Mouse (Mus musculus) heart, embryonic 14.5 days (tissue): ENCODE measurements around the gene Olfr1494. TPM values are rescaled to one million over a fixed set of nuclear protein-coding genes. Genes with fewer than 3 reads are reported as not detected.

Experiments
- ATAC-seq: fragments of 200-750 bp; cut with Nextera tagmentation; 2 replicates; pipeline ENCODE4 v1.8.0; 2017; ENCODE audit warnings: low read depth, moderate TSS enrichment; ENCODE audit not compliant: insufficient number of reproducible peaks, insufficient read depth, low FRiP score
- H3K27ac ChIP-seq, 2 experiments: fragments of 200-500 bp in 1 of 2; fragments of 300-500 bp in 1 of 2; sonication (generic) in 1 of 2; replicated peaks in 1 of 2; 2 replicates each; pipeline ENCODE4 v1.5.1; 2012 to 2014; ENCODE audit warnings: low read depth in 2 of 2, low read length in 2 of 2, control low read depth in 1 of 2, mild to moderate bottlenecking in 1 of 2, mixed read lengths in 1 of 2; ENCODE audit not compliant: control insufficient read depth in 1 of 2, insufficient read depth in 1 of 2
- H3K27me3 ChIP-seq: fragments of 300-500 bp; sonication (generic); 2 replicates; pipeline ENCODE4 v1.6.1; 2014; ENCODE audit warnings: mild to moderate bottlenecking, low read length, control low read depth; ENCODE audit not compliant: control insufficient read depth, insufficient read depth
- H3K36me3 ChIP-seq: fragments of 300-500 bp; sonication (generic); 2 replicates; pipeline ENCODE4 v1.6.1; 2014; ENCODE audit warnings: mild to moderate bottlenecking, control low read depth, low read length, mixed read lengths; ENCODE audit not compliant: control insufficient read depth, insufficient read depth
- H3K4me1 ChIP-seq, 2 experiments: fragments of 200-500 bp in 1 of 2; fragments of 300-500 bp in 1 of 2; sonication (generic) in 1 of 2; 2 replicates each; pipeline ENCODE4 v1.6.1; 2012 to 2014; ENCODE audit warnings: low read length in 2 of 2, control low read depth in 1 of 2, mixed read lengths in 1 of 2; ENCODE audit not compliant: control insufficient read depth in 2 of 2, insufficient read depth in 2 of 2
- H3K4me2 ChIP-seq: fragments of 300-500 bp; sonication (generic); 2 replicates; pipeline ENCODE4 v1.6.1; 2014; ENCODE audit warnings: mild to moderate bottlenecking, low read length
- H3K4me3 ChIP-seq, 2 experiments: fragments of 200-500 bp in 1 of 2; fragments of 300-500 bp in 1 of 2; sonication (generic) in 1 of 2; 2 replicates each; pipeline ENCODE4 v1.5.1; 2012 to 2014; ENCODE audit warnings: low read length in 2 of 2, mild to moderate bottlenecking in 2 of 2, control low read depth in 1 of 2, low read depth in 1 of 2, moderate library complexity in 1 of 2; ENCODE audit not compliant: control insufficient read depth in 1 of 2, insufficient read depth in 1 of 2
- H3K9ac ChIP-seq: fragments of 300-500 bp; sonication (generic); 2 replicates; pipeline ENCODE4 v1.6.1; 2014; ENCODE audit warnings: mild to moderate bottlenecking, low read length
- H3K9me3 ChIP-seq: fragments of 300-500 bp; sonication (generic); 2 replicates; pipeline ENCODE4 v1.6.1; 2016; ENCODE audit warnings: low read length, control low read depth; ENCODE audit not compliant: control insufficient read depth
- WGBS: fragments of 180-500 bp; shearing (Covaris S2); extraction: QIAGEN DNeasy Blood & Tissue Kit; methylation state at CpG from one replicate; pipeline ENCODE4 v1.1.7; 2014; 5-methylcytosine and 5-hydroxymethylcytosine counted together
- polyA plus RNA-seq: library from polyadenylated mRNA; unstranded; fragments of >200 nt; fragmentation: Nextera tagmentation; extraction: Ambion mirVana; gene quantifications from 2 replicates; pipeline ENCODE4 v1.2.1, GENCODE M21; 2014

Gene Olfr1494
- not detected in 2 replicates for polyA plus RNA-seq

GRCm38 (mm10) chr19:13739428-13739827, at the start of gene Olfr1494:
Gene Olfr1494 (plus strand): TSS chr19:13739728.
- Histone ChIP-seq H3K27ac (no peak within 1 kb of the TSS), H3K36me3 (no peaks in the 10 kb centered on the region), H3K4me2 (no peak within 1 kb of the TSS), H3K4me1 (no peaks in the 10 kb centered on the region), H3K27me3 (no peaks in the 10 kb centered on the region), H3K4me3 (no peak within 1 kb of the TSS), H3K9me3 (peaks cover 3% of the 10 kb centered on the region; the same call in 1 of the 2 replicates), H3K9ac (no peak within 1 kb of the TSS)
- ATAC-seq = no peak
- WGBS = 82% methylated on average over 4 of the region's 4 CpGs

DNA sequence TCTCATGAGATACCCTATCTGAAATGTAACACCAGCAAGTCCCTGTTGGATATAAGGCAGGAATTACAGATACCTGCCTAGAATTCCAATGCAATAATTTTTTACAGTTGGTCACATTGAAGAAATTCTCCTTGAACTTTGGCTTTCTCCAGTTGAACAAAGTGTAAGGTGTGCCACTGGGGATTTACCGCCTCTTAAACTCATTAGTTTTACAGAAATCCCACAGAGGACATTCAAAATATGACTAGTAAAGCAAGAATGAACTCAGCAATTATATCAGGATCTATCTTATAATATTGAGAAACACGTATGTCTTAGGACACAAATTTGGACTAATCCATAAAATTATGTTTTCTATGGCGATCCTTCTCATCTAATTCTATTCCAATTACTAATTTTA, 42.6 kb upstream of the Olfr1494 start, which contains the start of gene Olfr1491:
Olfr1491 (plus strand) TSS at position 301 of the 400 bp plus-strand sequence.
- 63% methylated on average over 3 of the region's 3 CpGs for WGBS
- Histone ChIP-seq H3K27ac (no peak within 1 kb of the TSS), H3K9me3 (no peaks in the 10 kb centered on the region), H3K4me3 (no peak within 1 kb of the TSS), H3K36me3 (no peaks in the 10 kb centered on the region), H3K4me1 (no peaks in the 10 kb centered on the region), H3K4me2 (no peak within 1 kb of the TSS), H3K9ac (no peak within 1 kb of the TSS), H3K27me3 (no peaks in the 10 kb centered on the region)
- ATAC-seq = no peak

GRCm38 (mm10) chr19:13722978-13723377, 16.6 kb upstream of the Olfr1494 start, which contains the start of gene Olfr1493-ps1:
Gene Olfr1493-ps1 (plus strand): TSS chr19:13723278.
- Histone ChIP-seq H3K9me3 (peaks cover 3% of the 10 kb centered on the region; the same call in 1 of the 2 replicates), H3K4me1 (no peaks in the 10 kb centered on the region), H3K9ac (no peak within 1 kb of the TSS), H3K27me3 (no peaks in the 10 kb centered on the region), H3K27ac (no peak within 1 kb of the TSS), H3K4me3 (no peak within 1 kb of the TSS), H3K4me2 (no peak within 1 kb of the TSS), H3K36me3 (no peaks in the 10 kb centered on the region)
- 41% methylated on average over 2 of the region's 2 CpGs for WGBS
- no peak for ATAC-seq

DNA sequence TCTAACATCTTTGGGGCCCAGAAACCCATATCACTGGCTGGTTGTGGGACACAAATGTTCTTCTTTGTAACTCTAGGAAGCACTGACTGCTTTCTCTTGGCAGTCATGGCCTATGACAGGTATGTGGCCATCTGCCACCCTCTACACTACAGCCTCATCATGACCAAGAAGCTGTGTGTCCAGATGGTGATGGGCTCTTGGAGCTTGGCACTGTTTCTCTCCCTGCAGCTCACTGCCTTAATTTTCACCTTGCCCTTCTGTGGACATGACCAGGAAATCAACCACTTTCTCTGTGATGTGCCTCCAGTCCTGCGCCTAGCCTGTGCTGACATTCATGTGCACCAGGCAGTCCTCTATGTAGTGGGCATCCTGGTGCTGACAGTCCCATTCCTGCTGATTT, 9.8 kb downstream of the Olfr1494 start:
- ATAC-seq = no peak
- 67% methylated on average over 1 of the region's 1 CpGs for WGBS
- H3K36me3 ChIP-seq = no peaks in the 10 kb centered on the region
- H3K27me3 ChIP-seq = no peaks in the 10 kb centered on the region
- H3K4me3 ChIP-seq = no peak overlapping the region
- H3K4me2 ChIP-seq = no peak overlapping the region
- no peak overlapping the region for H3K9ac ChIP-seq
- H3K27ac ChIP-seq = no peak overlapping the region
- H3K4me1 ChIP-seq = no peaks in the 10 kb centered on the region
- no peaks in the 10 kb centered on the region for H3K9me3 ChIP-seq

GRCm38 (mm10) chr19:13764306-13764705, 24.8 kb downstream of the Olfr1494 start, which contains the start of gene Olfr1495:
Gene Olfr1495 (plus strand): TSS chr19:13764606.
- no peak within 1 kb of the TSS for H3K4me3 ChIP-seq
- H3K27me3 ChIP-seq = no peaks in the 10 kb centered on the region
- H3K36me3 ChIP-seq = no peaks in the 10 kb centered on the region
- H3K9ac ChIP-seq = no peak within 1 kb of the TSS
- no peak for ATAC-seq
- H3K4me2 ChIP-seq = no peak within 1 kb of the TSS
- WGBS = 59% methylated on average over 3 of the region's 3 CpGs
- no peak within 1 kb of the TSS for H3K27ac ChIP-seq
- no peaks in the 10 kb centered on the region for H3K4me1 ChIP-seq
- H3K9me3 ChIP-seq = 0 out of 2 replicates have a peak, but pooled peaks cover 3% of the 10 kb centered on the region

GRCm38 (mm10) chr19:13768565-13769276, 29.2 kb downstream of the Olfr1494 start:
- no peak overlapping the region for H3K4me2 ChIP-seq
- WGBS = 81% methylated on average over 9 of the region's 9 CpGs
- H3K4me1 ChIP-seq = no peaks in the 10 kb centered on the region

DNA sequence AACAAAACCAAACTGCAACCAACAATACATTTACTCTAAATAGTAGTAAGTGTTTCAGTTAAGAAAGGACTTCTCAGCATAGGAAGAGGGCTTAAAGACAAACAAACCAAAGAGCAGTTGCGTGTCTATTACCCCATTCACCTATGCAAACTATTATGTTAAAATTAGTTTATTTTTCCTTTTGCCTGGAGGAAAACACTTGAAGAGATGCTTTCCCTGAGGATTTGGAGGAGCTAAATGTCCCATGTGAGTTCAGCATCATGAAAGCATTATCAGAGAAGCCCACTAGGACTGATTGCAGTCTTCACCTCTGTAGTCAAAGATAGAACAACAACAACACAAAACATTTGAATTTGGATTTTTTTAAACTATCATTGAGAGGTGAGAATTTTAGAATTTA, 38.0 kb downstream of the Olfr1494 start, which contains the start of gene Olfr1496:
Olfr1496 (plus strand) TSS at position 301 of the 400 bp plus-strand sequence.
- Histone ChIP-seq H3K4me2 (no peak within 1 kb of the TSS), H3K4me1 (no peaks in the 10 kb centered on the region), H3K9me3 (no peaks in the 10 kb centered on the region), H3K27me3 (no peaks in the 10 kb centered on the region), H3K9ac (no peak within 1 kb of the TSS), H3K27ac (no peak within 1 kb of the TSS), H3K4me3 (no peak within 1 kb of the TSS), H3K36me3 (no peaks in the 10 kb centered on the region)
- ATAC-seq = no peak
- 76% methylated on average over 1 of the region's 1 CpGs for WGBS

More at GRCm38 (mm10) chr19:13768565-13769276, 29.2 kb downstream of the Olfr1494 start:
- no peak overlapping the region for H3K4me3 ChIP-seq
- no peak for ATAC-seq
- H3K9ac ChIP-seq = no peak overlapping the region
- H3K9me3 ChIP-seq = 0 out of 2 replicates have a peak, but pooled peaks cover 3% of the 10 kb centered on the region
- no peaks in the 10 kb centered on the region for H3K27me3 ChIP-seq
- H3K36me3 ChIP-seq = no peaks in the 10 kb centered on the region
- H3K27ac ChIP-seq = no peak overlapping the region
